Mouse (Mus musculus) embryonic facial prominence, embryonic 13.5 days (tissue): ENCODE data around the gene Gm45208. TPM values are rescaled to one million over a fixed set of nuclear protein-coding genes. Genes with fewer than 3 reads are reported as not detected.
A peak's percentile ranks its signal among the peaks of the same experiment; 100 is the strongest.

Experiments
- ATAC-seq: fragments of 200-750 bp; cut with Nextera tagmentation; 2 replicates; pipeline ENCODE4 v1.8.0; 2017; ENCODE audit warnings: low read depth; ENCODE audit not compliant: insufficient number of reproducible peaks, insufficient read depth, low FRiP score, low TSS enrichment
- H3K27ac ChIP-seq: fragments of 300-500 bp; sonication (generic); 2 replicates; pipeline ENCODE4 v1.5.1; 2015; ENCODE audit warnings: moderate library complexity, mild to moderate bottlenecking, inconsistent platforms
- H3K27me3 ChIP-seq: fragments of 300-500 bp; sonication (generic); 2 replicates; pipeline ENCODE4 v1.6.1; 2015; ENCODE audit warnings: mild to moderate bottlenecking, inconsistent platforms
- H3K36me3 ChIP-seq: fragments of 300-500 bp; sonication (generic); 2 replicates; pipeline ENCODE4 v1.6.1; 2015; ENCODE audit warnings: mild to moderate bottlenecking, inconsistent platforms
- H3K4me1 ChIP-seq: fragments of 300-500 bp; sonication (generic); 2 replicates; pipeline ENCODE4 v1.6.1; 2015; ENCODE audit warnings: inconsistent platforms
- H3K4me2 ChIP-seq: fragments of 300-500 bp; sonication (generic); 2 replicates; pipeline ENCODE4 v1.6.1; 2015; ENCODE audit warnings: moderate library complexity, mild to moderate bottlenecking, inconsistent platforms
- H3K4me3 ChIP-seq: fragments of 300-500 bp; sonication (generic); 2 replicates; pipeline ENCODE4 v1.5.1; 2015; ENCODE audit warnings: mild to moderate bottlenecking, inconsistent platforms
- H3K9ac ChIP-seq: fragments of 300-500 bp; sonication (generic); 2 replicates; pipeline ENCODE4 v1.6.1; 2015; ENCODE audit warnings: mild to moderate bottlenecking, inconsistent platforms
- H3K9me3 ChIP-seq: fragments of 300-500 bp; sonication (generic); 2 replicates; pipeline ENCODE4 v1.6.1; 2016; ENCODE audit warnings: inconsistent platforms
- WGBS: fragments of 180-500 bp; shearing (Covaris S2); methylation state at CpG from one replicate; pipeline ENCODE4 v1.1.7; 2015; ENCODE audit warnings: mixed read lengths; 5-methylcytosine and 5-hydroxymethylcytosine counted together
- polyA plus RNA-seq: library from polyadenylated mRNA; unstranded; fragments of >200 nt; fragmentation: Nextera tagmentation; extraction: Ambion mirVana; gene quantifications from 2 replicates; pipeline ENCODE4 v1.2.1, GENCODE M21; 2015

Gene Gm45208
- polyA plus RNA-seq: not detected in 2 replicates

- 0 out of 2 replicates have a peak, but pooled peaks cover 4% of the 10 kb centered on the region for H3K4me1 ChIP-seq
- peak within 1 kb of the TSS; percentile 91 for H3K27ac ChIP-seq
- peak within 1 kb of the TSS; percentile 69 for H3K4me2 ChIP-seq
- no peaks in the 10 kb centered on the region for H3K27me3 ChIP-seq
- 27% methylated on average over 22 of the region's 22 CpGs for WGBS
- H3K4me3 ChIP-seq: peak within 1 kb of the TSS; percentile 57
- peak within 1 kb of the TSS; percentile 73 for H3K9ac ChIP-seq
- peak; percentile 80; the same call in 1 of the 2 replicates for ATAC-seq
- no peaks in the 10 kb centered on the region for H3K9me3 ChIP-seq
- peaks cover 20% of the 10 kb centered on the region; the same call in 1 of the 2 replicates for H3K36me3 ChIP-seq
These were observed at the start of gene Gm45208 for GRCm38 (mm10) chrX:7721514-7722281. TSS of gene Gm45208 (plus strand) at chrX:7722245.

DNA sequence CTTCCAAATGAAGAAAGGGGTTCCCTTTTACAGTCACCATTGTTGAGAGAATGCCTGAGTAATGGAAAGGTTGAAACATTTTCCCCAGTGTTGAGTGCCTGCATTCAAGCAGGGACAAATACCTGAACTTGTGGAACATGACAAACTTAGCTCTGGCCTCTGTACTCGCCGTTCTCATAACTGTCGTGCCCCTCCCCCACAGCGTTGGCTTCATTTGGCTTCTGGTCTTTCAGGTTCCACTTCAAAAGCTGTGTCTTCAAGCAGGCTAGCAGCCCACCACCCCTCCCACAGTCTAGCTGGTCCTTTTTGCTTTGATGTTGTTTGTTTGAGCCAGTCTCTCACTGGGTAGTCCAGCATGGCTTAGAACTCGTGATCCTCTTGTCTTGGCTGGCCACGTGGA is 49.3 kb upstream of the Gm45208 start:
- H3K27ac ChIP-seq: no peak overlapping the region
- no peaks in the 10 kb centered on the region for H3K36me3 ChIP-seq
- no peaks in the 10 kb centered on the region for H3K4me1 ChIP-seq
- ATAC-seq: no peak
- no peaks in the 10 kb centered on the region for H3K27me3 ChIP-seq
- H3K4me3 ChIP-seq: no peak overlapping the region
- H3K9me3 ChIP-seq: no peaks in the 10 kb centered on the region
- 55% methylated on average over 6 of the region's 6 CpGs for WGBS
- H3K9ac ChIP-seq: no peak overlapping the region
- no peak overlapping the region for H3K4me2 ChIP-seq

GRCm38 (mm10) chrX:7673578-7674281 is 48.3 kb upstream of the Gm45208 start:
- WGBS: 45% methylated on average over 12 of the region's 12 CpGs
- no peaks in the 10 kb centered on the region for H3K36me3 ChIP-seq
- no peak overlapping the region for H3K9ac ChIP-seq
- ATAC-seq: peak; percentile 43; the same call in 1 of the 2 replicates
- no peaks in the 10 kb centered on the region for H3K9me3 ChIP-seq
- peak overlapping the region; percentile 31; the same call in 1 of the 2 replicates for H3K4me3 ChIP-seq
- no peaks in the 10 kb centered on the region for H3K27me3 ChIP-seq
- H3K27ac ChIP-seq: peak overlapping the region; percentile 81
- H3K4me1 ChIP-seq: no peaks in the 10 kb centered on the region
- H3K4me2 ChIP-seq: peak overlapping the region; percentile 56

GRCm38 (mm10) chrX:7674284-7675000 is 47.6 kb upstream of the Gm45208 start:
- no peaks in the 10 kb centered on the region for H3K4me1 ChIP-seq
- no peaks in the 10 kb centered on the region for H3K36me3 ChIP-seq
- peak overlapping the region; percentile 31 for H3K4me3 ChIP-seq
- no peak; the same call in 1 of the 2 replicates for ATAC-seq
- H3K27ac ChIP-seq: peak overlapping the region; percentile 81
- H3K9me3 ChIP-seq: no peaks in the 10 kb centered on the region
- H3K27me3 ChIP-seq: no peaks in the 10 kb centered on the region
- H3K4me2 ChIP-seq: peak overlapping the region; percentile 56
- peak overlapping the region; percentile 40; the same call in 1 of the 2 replicates for H3K9ac ChIP-seq
- 33% methylated on average over 28 of the region's 28 CpGs for WGBS

- Histone ChIP-seq H3K27me3 (no peaks in the 10 kb centered on the region), H3K27ac (peak overlapping the region; percentile 81), H3K4me2 (peak overlapping the region; percentile 56), H3K36me3 (no peaks in the 10 kb centered on the region), H3K9ac (peak overlapping the region; percentile 40; the same call in 1 of the 2 replicates), H3K9me3 (no peaks in the 10 kb centered on the region), H3K4me1 (no peaks in the 10 kb centered on the region), H3K4me3 (peak overlapping the region; percentile 31)
- no peak for ATAC-seq
- 39% methylated on average over 10 of the region's 10 CpGs for WGBS
These were observed 47.1 kb upstream of the Gm45208 start for GRCm38 (mm10) chrX:7675001-7675380.

DNA sequence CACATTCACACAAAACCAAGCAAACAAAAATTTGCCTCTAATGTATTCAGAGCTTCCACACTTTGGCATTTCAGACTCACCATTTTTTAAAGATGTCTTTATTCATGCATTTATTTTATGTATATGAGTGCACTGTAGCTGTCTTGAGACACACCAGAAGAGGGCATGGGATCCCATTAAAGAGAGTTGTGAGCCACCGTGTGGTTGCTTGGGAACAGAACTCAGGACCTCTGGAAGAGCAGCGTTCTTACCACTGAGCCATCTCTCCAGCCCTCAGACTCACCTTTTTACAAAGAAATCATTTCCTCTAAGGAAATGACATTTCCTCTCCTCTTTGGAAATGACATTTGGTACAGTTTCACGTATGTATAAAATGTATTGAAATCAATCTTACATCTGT is 43.1 kb upstream of the Gm45208 start:
- H3K27ac ChIP-seq: no peak overlapping the region
- H3K9ac ChIP-seq: no peak overlapping the region
- no peaks in the 10 kb centered on the region for H3K4me1 ChIP-seq
- H3K4me3 ChIP-seq: no peak overlapping the region
- H3K36me3 ChIP-seq: no peaks in the 10 kb centered on the region
- H3K4me2 ChIP-seq: no peak overlapping the region; the same call in 1 of the 2 replicates
- no peaks in the 10 kb centered on the region for H3K27me3 ChIP-seq
- no peaks in the 10 kb centered on the region for H3K9me3 ChIP-seq
- no peak for ATAC-seq
- 49% methylated on average over 3 of the region's 3 CpGs for WGBS

DNA sequence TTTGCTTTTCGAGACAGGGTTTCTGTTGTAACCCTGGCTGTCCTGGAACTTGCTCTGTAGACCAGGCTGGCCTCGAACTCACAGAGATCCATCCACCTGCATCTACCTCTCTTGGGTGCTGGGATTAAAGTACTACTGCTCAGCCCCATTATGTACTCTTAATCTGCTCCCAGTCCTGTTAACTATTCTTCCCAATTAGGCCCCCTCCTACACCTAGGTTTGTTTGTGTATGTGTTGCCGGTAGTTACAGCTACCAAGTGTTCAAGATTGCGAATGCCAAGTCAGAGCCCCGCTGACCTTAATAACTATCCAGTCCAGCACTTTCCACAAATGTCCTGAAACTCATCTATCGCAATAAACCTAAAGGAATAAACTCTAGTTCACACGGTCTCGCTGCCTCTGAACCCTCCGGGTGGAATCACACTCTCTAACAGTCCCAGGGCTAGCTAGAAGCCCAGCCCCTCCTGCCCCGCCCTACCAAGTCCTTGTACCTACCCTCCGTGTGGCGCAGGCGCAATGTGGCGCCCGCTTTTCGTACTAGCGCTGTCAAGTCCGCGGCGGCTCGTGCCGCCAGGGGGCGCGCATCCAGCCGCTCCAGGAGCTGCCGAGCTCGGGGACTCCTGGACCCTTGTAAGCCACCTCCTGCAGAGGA is 42.5 kb upstream of the Gm45208 start:
- H3K4me1 ChIP-seq: no peaks in the 10 kb centered on the region

DNA sequence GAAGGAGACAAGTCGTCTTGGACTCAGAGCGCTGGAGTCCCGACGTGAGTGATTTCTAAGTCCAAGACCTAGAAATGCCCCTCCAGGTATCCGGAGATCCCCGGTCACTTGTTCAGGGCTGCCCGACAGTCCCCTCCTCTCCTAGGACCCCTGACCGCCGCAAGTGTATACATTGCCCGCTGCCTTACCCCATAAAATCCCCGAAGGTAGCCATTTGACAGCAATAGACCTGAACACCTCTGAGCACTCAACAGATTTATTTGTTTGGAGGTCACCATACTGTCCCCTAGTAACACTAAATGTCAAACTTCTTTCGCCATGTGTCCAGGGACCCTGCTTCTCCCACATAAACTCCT is 42.0 kb upstream of the Gm45208 start:
- Histone ChIP-seq H3K9ac (0 out of 2 replicates have a peak overlapping the region, but pooled peaks have one; percentile 49), H3K27ac (no peak overlapping the region), H3K27me3 (no peaks in the 10 kb centered on the region), H3K4me1 (no peaks in the 10 kb centered on the region), H3K9me3 (no peaks in the 10 kb centered on the region), H3K4me3 (peak overlapping the region; percentile 33), H3K4me2 (peak overlapping the region; percentile 54), H3K36me3 (no peaks in the 10 kb centered on the region)
- 20% methylated on average over 12 of the region's 12 CpGs for WGBS
- ATAC-seq: no peak

More for the DNA sequence above, 42.5 kb upstream of the Gm45208 start:
- Histone ChIP-seq H3K9ac (0 out of 2 replicates have a peak overlapping the region, but pooled peaks have one; percentile 49), H3K4me3 (peak overlapping the region; percentile 33), H3K4me2 (peak overlapping the region; percentile 54), H3K9me3 (no peaks in the 10 kb centered on the region), H3K36me3 (no peaks in the 10 kb centered on the region), H3K27me3 (no peaks in the 10 kb centered on the region), H3K27ac (no peak overlapping the region)
- ATAC-seq: peak; percentile 83
- WGBS: 20% methylated on average over 27 of the region's 27 CpGs

GRCm38 (mm10) chrX:7680864-7681263 is 41.2 kb upstream of the Gm45208 start, which contains the start of gene Magix:
TSS of gene Magix (minus strand) at chrX:7681251.
- Histone ChIP-seq H3K27ac (no peak within 1 kb of the TSS), H3K4me3 (peak within 1 kb of the TSS; percentile 33), H3K36me3 (no peaks in the 10 kb centered on the region), H3K27me3 (no peaks in the 10 kb centered on the region), H3K9ac (0 out of 2 replicates have a peak within 1 kb of the TSS, but pooled peaks have one; percentile 49), H3K9me3 (no peaks in the 10 kb centered on the region), H3K4me2 (peak within 1 kb of the TSS; percentile 54), H3K4me1 (no peaks in the 10 kb centered on the region)
- no peak for ATAC-seq
- 61% methylated on average over 14 of the region's 14 CpGs for WGBS

DNA sequence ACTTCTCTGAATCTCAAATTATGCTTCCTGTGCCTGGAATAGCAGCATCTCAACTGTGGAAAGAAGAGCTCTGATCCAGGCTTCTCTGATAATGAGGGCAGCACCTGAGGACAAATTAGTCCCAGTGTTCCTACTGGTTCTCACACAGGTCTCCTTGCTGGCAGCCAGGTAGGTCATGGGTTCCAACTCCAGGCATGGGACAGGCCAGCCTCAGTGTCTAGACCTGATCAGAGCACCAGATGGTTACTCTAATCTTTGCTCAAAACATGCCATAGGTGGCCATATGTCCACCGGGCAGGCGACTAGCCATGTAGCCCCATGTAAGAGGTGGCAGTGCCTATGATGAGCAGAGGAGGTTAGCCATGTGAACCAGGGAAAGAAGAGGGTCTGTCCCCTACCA is 33.7 kb upstream of the Gm45208 start:
- Histone ChIP-seq H3K36me3 (no peaks in the 10 kb centered on the region), H3K4me2 (no peak overlapping the region), H3K9me3 (no peaks in the 10 kb centered on the region), H3K4me1 (no peaks in the 10 kb centered on the region), H3K9ac (no peak overlapping the region), H3K27ac (no peak overlapping the region), H3K27me3 (no peaks in the 10 kb centered on the region), H3K4me3 (no peak overlapping the region)
- 95% methylated on average over 2 of the region's 2 CpGs for WGBS
- no peak for ATAC-seq

GRCm38 (mm10) chrX:7690486-7690885 is 31.6 kb upstream of the Gm45208 start:
- 49% methylated on average over 3 of the region's 3 CpGs for WGBS
- Histone ChIP-seq H3K4me2 (no peak overlapping the region), H3K9me3 (no peaks in the 10 kb centered on the region), H3K4me1 (no peaks in the 10 kb centered on the region), H3K4me3 (no peak overlapping the region), H3K27ac (no peak overlapping the region), H3K27me3 (no peaks in the 10 kb centered on the region), H3K36me3 (no peaks in the 10 kb centered on the region), H3K9ac (no peak overlapping the region)
- ATAC-seq: no peak
